Mouse (Mus musculus) intestine, embryonic 16.5 days (tissue): ENCODE data around the gene Slc24a4. TPM values are rescaled to one million over a fixed set of nuclear protein-coding genes. Genes with fewer than 3 reads are reported as not detected.

Source experiments
- ATAC-seq: fragments of 200-750 bp; cut with Nextera tagmentation; 2 replicates; pipeline ENCODE4 v1.8.0; 2017; ENCODE audit warnings: moderate TSS enrichment, moderate library complexity
- H3K27ac ChIP-seq: fragments of 300-500 bp; sonication (generic); 2 replicates; pipeline ENCODE4 v1.5.1; 2014; ENCODE audit warnings: mild to moderate bottlenecking, low read length
- H3K27me3 ChIP-seq: fragments of 300-500 bp; sonication (generic); replicated peaks from 2 replicates; pipeline ENCODE4 v1.6.1; 2014; ENCODE audit warnings: low read length, control low read depth, mixed read lengths; ENCODE audit not compliant: control insufficient read depth, insufficient read depth
- H3K36me3 ChIP-seq: fragments of 300-500 bp; sonication (generic); 2 replicates; pipeline ENCODE4 v1.6.1; 2014; ENCODE audit warnings: low read length, control low read depth; ENCODE audit not compliant: control insufficient read depth, insufficient read depth
- H3K4me1 ChIP-seq: fragments of 300-500 bp; sonication (generic); 2 replicates; pipeline ENCODE4 v1.6.1; 2014; ENCODE audit warnings: low read length, control low read depth, mixed read lengths; ENCODE audit not compliant: control insufficient read depth, insufficient read depth
- H3K4me2 ChIP-seq: fragments of 300-500 bp; sonication (generic); 2 replicates; pipeline ENCODE4 v1.6.1; 2014; ENCODE audit warnings: low read depth, low read length, control low read depth
- H3K4me3 ChIP-seq: fragments of 300-500 bp; sonication (generic); 2 replicates; pipeline ENCODE4 v1.5.1; 2014; ENCODE audit warnings: mild to moderate bottlenecking, low read length
- H3K9ac ChIP-seq: fragments of 300-500 bp; sonication (generic); 2 replicates; pipeline ENCODE4 v1.6.1; 2014; ENCODE audit warnings: low read depth, low read length
- H3K9me3 ChIP-seq: fragments of 300-500 bp; sonication (generic); 2 replicates; pipeline ENCODE4 v1.6.1; 2016; ENCODE audit warnings: low read length, control low read depth; ENCODE audit not compliant: control insufficient read depth
- WGBS: fragments of 180-500 bp; shearing (Covaris S2); extraction: QIAGEN DNeasy Blood & Tissue Kit; methylation state at CpG from one replicate; pipeline ENCODE4 v1.1.7; 2014; 5-methylcytosine and 5-hydroxymethylcytosine counted together
- polyA plus RNA-seq: library from polyadenylated mRNA; unstranded; fragments of >200 nt; fragmentation: Nextera tagmentation; extraction: Ambion mirVana; gene quantifications from 2 replicates; pipeline ENCODE4 v1.2.1, GENCODE M21; 2015

The Slc24a4 gene
- polyA plus RNA-seq, 1 experiment from 2014 or later = 0.75 TPM

DNA sequence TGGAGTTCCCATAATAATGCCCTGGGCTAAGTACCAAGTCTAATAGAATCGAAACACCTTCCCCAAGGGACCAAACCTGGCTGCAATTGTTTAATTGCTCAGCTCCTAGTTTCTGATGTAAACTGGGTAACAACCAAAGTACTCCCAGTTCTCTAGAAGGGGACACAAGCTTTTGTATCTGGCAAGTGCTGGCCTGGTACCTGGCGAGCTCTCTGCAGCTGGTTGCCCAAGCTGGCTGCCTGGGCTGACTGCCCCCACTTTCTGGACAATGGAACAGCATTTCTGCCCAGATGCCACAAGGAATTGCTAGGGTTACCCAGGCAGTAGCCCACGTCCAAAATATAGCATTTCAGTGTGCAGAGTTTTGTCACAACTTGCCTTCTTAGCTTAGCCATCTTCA lies 12.0 kb upstream of the Slc24a4 start:
- no peaks in the 10 kb centered on the region for H3K27me3 ChIP-seq
- 79% methylated on average over 3 of the region's 3 CpGs for WGBS
- H3K36me3 ChIP-seq = no peaks in the 10 kb centered on the region
- no peak overlapping the region for H3K4me3 ChIP-seq
- no peak overlapping the region for H3K9ac ChIP-seq
- H3K9me3 ChIP-seq = no peaks in the 10 kb centered on the region
- no peak overlapping the region for H3K4me2 ChIP-seq
- H3K4me1 ChIP-seq = peaks cover 6% of the 10 kb centered on the region; the same call in 1 of the 2 replicates
- H3K27ac ChIP-seq = no peak overlapping the region
- ATAC-seq = no peak

DNA sequence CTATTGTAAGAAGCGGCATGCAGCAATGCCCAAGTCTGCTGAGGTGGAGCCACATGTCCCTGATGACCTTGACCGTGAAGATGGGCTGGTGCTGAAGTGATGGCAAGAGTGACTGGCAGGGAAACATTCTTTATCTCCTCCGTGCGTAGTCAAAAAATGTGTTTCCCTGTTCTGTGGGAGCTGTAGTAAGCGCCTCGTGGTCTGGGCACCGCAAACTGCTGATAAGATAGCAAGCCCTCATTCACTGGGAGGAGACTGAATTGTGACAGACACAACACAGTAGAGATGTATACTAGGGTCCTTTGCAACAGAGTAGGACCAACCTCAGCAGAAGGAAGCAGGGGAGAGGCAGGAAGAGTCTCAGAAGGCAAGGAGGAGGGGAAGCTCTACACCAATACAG lies 10.5 kb upstream of the Slc24a4 start:
- no peak overlapping the region for H3K27ac ChIP-seq
- ATAC-seq = no peak
- no peak overlapping the region for H3K4me2 ChIP-seq
- no peak overlapping the region for H3K9ac ChIP-seq
- no peaks in the 10 kb centered on the region for H3K36me3 ChIP-seq
- H3K9me3 ChIP-seq = no peaks in the 10 kb centered on the region
- H3K4me1 ChIP-seq = no peaks in the 10 kb centered on the region
- H3K4me3 ChIP-seq = no peak overlapping the region
- H3K27me3 ChIP-seq = no peaks in the 10 kb centered on the region
- WGBS = 59% methylated on average over 7 of the region's 7 CpGs

DNA sequence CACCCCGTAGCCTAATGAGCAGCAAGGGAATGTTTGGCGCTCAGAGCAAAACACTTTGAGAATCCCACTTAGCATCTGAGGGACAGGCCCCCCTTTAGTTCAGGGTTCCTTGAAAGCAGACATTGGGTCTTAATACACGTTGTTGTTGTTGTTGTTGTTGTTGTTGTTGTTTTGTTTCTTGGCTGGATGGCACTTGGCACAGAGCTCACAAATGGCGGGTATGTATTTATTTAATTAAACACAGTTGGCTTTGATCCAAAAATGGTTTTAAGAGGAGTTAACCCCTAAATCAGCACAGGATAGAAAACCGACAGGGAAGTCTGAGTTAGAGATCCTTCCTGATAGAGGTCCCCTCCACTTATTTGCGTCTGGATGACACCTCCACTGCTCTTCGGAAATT lies 932 bp upstream of the Slc24a4 start:
- no peaks in the 10 kb centered on the region for H3K9me3 ChIP-seq
- H3K4me2 ChIP-seq = peak overlapping the region; percentile 94; the same call in 1 of the 2 replicates
- H3K36me3 ChIP-seq = no peaks in the 10 kb centered on the region
- no peak for ATAC-seq
- peak overlapping the region; percentile 57 for H3K4me3 ChIP-seq
- H3K27ac ChIP-seq = no peak overlapping the region
- H3K27me3 ChIP-seq = peaks cover 44% of the 10 kb centered on the region
- 9% methylated on average over 7 of the region's 7 CpGs for WGBS
- no peak overlapping the region for H3K9ac ChIP-seq
- peaks cover 12% of the 10 kb centered on the region for H3K4me1 ChIP-seq

DNA sequence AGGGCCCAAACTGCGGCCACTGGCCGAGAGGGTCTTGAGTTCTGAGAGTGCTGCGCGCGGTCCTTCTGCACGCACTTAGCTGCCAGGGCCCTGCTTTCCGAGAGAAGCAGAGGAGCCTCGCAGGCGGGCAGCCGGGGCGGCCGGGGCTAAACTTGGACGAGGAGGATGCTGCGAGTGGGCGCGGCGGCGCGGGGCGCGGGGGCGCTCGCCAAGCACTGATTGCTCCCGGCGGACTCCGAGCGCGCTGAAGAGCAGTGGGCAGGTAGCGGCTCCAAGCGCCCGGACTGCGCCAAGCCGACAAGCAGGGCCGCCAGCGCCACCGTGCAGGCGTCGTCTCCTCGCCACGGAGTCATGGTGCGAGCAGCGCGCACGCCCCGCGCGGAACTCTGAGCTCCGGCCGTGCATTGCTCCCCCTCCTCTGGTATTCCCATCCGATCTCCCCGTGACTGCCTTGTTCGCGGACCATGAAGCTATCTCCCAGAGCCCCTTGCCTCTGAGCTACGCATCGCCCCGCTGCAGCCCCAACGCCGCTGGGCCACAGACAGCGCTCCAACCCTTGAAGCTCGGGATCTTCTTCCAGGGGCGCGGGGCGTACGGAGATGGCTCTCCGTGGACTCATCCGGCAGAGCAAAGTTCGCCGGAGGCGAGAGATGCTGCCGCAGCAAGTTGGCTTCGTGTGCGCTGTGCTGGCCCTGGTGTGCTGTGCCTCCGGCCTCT lies 416 bp downstream of the Slc24a4 start:
- H3K4me3 ChIP-seq = peak overlapping the region; percentile 57
- H3K27ac ChIP-seq = no peak overlapping the region
- peak overlapping the region; percentile 61 for H3K9ac ChIP-seq
- peaks cover 44% of the 10 kb centered on the region for H3K27me3 ChIP-seq
- no peaks in the 10 kb centered on the region for H3K36me3 ChIP-seq
- H3K4me2 ChIP-seq = peak overlapping the region; percentile 94
- no peaks in the 10 kb centered on the region for H3K9me3 ChIP-seq
- peaks cover 12% of the 10 kb centered on the region for H3K4me1 ChIP-seq
- WGBS = under 1% methylated on average over 72 of the region's 73 CpGs
- peak; percentile 83 for ATAC-seq

DNA sequence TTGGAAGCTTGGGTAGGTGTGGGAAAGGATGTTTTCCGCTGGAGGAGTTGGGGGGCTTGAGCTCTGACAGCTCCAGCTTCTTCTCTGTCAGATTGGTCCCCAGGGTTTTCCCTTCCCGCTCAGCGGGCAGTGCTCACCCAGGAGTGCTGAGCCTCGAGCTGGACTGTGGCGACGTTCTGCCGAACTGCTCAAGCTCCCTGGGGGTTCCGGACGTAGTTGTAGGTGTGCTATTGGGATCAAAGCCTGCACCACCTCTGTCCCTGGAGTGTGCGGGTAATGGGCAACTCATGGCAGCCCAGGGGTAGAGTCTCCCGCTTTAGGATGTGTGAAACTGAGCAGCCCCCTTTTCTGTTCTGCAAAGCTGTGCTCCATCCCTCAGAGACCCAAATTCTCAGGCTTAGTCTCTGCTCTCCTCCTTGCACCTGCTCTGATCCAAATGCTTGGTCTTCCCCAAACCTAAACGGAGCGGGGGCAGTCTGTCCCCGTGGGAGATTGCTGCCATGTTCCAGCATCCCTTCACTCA lies 1.0 kb downstream of the Slc24a4 start:
- H3K27ac ChIP-seq = no peak overlapping the region
- peaks cover 12% of the 10 kb centered on the region for H3K4me1 ChIP-seq
- WGBS = 4% methylated on average over 14 of the region's 14 CpGs
- no peaks in the 10 kb centered on the region for H3K9me3 ChIP-seq
- no peaks in the 10 kb centered on the region for H3K36me3 ChIP-seq
- peak overlapping the region; percentile 94 for H3K4me2 ChIP-seq
- peak overlapping the region; percentile 57 for H3K4me3 ChIP-seq
- H3K27me3 ChIP-seq = peaks cover 44% of the 10 kb centered on the region
- ATAC-seq = no peak; the same call in 1 of the 2 replicates
- peak overlapping the region; percentile 61 for H3K9ac ChIP-seq

DNA sequence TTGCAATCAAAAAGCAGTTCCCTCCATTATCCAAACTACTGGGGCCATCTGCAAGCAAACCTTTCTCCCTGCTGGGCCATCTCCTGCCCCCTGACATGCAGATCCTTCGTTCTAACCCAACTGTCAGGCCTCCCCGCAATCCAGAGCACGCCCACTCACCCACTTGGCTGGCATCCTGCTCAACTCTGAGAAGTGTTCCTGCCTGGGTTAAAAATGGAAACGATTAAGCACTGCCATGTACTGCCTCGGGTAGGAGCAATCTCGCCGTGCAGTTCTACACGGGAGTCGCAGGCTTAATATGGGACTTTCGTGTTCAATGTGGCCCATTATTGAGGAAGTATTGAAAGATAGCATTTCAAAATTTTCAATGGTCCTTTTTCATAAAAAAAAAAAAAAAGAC lies 11.2 kb downstream of the Slc24a4 start:
- no peak for ATAC-seq
- no peak overlapping the region for H3K4me2 ChIP-seq
- WGBS = 83% methylated on average over 10 of the region's 10 CpGs
- no peaks in the 10 kb centered on the region for H3K9me3 ChIP-seq
- no peak overlapping the region for H3K9ac ChIP-seq
- H3K27ac ChIP-seq = no peak overlapping the region
- H3K36me3 ChIP-seq = no peaks in the 10 kb centered on the region
- H3K4me3 ChIP-seq = no peak overlapping the region
- H3K4me1 ChIP-seq = no peaks in the 10 kb centered on the region
- no peaks in the 10 kb centered on the region for H3K27me3 ChIP-seq

DNA sequence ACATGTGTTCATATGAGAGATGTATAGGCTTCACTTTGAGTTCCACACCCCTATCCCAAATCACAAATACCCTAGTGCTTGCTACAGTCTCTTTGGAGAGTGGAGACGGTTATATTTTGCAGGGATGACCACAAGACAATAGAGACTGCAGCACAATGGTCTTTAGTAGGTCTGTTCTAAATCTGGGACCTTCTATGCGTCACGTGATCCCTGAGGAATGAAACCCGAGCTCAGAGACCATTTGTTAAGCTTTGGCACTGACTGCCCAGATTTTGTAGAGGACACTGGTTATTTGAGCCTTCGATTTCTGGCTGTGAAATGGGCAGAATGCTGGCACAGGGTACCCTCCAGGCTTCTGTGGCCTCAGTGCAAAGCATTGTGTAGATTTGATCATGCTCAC lies 12.8 kb downstream of the Slc24a4 start:
- WGBS = 67% methylated on average over 5 of the region's 5 CpGs
- ATAC-seq = no peak
- Histone ChIP-seq H3K27me3 (no peaks in the 10 kb centered on the region), H3K9me3 (no peaks in the 10 kb centered on the region), H3K27ac (no peak overlapping the region), H3K4me2 (no peak overlapping the region), H3K36me3 (no peaks in the 10 kb centered on the region), H3K9ac (no peak overlapping the region), H3K4me3 (no peak overlapping the region), H3K4me1 (no peaks in the 10 kb centered on the region)

DNA sequence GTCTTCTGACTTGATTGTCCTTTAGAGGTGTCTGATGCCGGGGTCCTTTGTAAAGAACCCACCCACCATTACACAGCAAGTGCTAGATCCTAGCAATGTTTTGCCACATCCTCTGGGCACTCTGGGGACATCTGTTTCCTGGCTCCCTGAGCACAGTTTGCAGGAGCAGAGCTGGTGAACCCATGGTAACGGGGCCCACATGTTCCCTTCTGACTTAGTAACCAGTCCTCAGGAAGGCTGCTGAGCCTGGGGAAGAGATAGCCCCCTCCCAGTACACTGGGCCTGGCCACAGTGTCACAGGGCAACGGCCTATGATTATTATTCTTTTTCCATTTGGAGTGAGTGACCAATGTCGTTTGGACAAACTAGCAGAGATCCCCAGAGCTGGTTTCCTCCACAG lies 19.1 kb downstream of the Slc24a4 start:
- H3K4me1 ChIP-seq = no peaks in the 10 kb centered on the region
- no peaks in the 10 kb centered on the region for H3K27me3 ChIP-seq
- ATAC-seq = no peak
- no peak overlapping the region for H3K4me2 ChIP-seq
- no peaks in the 10 kb centered on the region for H3K36me3 ChIP-seq
- no peak overlapping the region for H3K4me3 ChIP-seq
- 69% methylated on average over 4 of the region's 4 CpGs for WGBS
- no peak overlapping the region for H3K27ac ChIP-seq
- H3K9me3 ChIP-seq = no peaks in the 10 kb centered on the region
- no peak overlapping the region for H3K9ac ChIP-seq

DNA sequence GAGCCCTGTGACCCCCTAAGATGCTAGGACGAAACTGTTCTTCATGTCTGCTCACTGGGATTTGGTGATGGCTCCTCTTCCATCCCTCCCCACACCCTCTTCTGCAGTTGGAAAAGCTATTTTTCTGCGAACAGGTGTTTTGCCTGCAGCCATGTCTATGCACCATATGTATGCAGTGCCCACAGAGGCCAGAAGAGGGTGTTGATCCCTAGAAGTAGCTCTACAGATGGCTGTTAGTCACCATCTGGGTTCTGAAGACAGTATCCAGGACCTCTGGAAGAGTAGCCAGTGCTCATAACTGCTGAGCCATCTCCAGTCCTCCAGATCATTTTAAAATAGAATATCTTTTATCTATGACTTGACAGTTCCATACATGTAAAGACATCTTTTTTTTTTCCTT lies 20.2 kb downstream of the Slc24a4 start:
- Histone ChIP-seq H3K9ac (no peak overlapping the region), H3K27ac (no peak overlapping the region), H3K36me3 (no peaks in the 10 kb centered on the region), H3K4me1 (no peaks in the 10 kb centered on the region), H3K27me3 (no peaks in the 10 kb centered on the region), H3K4me3 (no peak overlapping the region), H3K4me2 (no peak overlapping the region), H3K9me3 (no peaks in the 10 kb centered on the region)
- WGBS = 89% methylated on average over 2 of the region's 2 CpGs
- no peak for ATAC-seq

DNA sequence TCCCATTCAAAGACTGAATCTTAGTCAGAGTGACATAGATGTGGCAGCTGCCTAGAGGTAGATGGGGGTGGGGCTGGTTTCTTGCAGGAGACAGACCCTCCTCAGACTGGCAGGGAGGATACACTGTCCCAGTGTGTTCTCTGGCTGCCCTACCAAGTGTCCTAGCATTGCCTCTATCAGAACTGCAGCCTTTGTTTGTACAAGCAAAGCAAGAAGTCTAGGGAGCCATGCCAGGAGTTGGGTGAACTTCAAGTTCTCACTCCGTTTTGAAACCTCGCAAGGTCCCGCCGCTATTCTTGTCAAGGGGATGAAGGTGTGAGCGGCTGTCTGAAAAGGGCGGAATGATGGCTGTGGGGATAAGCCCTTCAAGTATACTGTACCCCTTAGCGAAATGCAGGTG lies 22.7 kb downstream of the Slc24a4 start:
- Histone ChIP-seq H3K27ac (no peak overlapping the region), H3K4me2 (no peak overlapping the region), H3K9me3 (no peaks in the 10 kb centered on the region), H3K36me3 (no peaks in the 10 kb centered on the region), H3K4me3 (no peak overlapping the region), H3K27me3 (no peaks in the 10 kb centered on the region), H3K4me1 (no peaks in the 10 kb centered on the region), H3K9ac (no peak overlapping the region)
- no peak for ATAC-seq
- WGBS = 87% methylated on average over 7 of the region's 7 CpGs
